Mouse (Mus musculus) heart, adult 9 months (tissue): ENCODE data around the gene Usp7.
"Not testable (repeated sequence)": the region's sequence is repeated elsewhere in the genome, so short reads cannot be mapped to it uniquely, and the experiment has no call there.

Experiments used
- DNase-seq, 2 experiments: peaks; one replicate each; pipeline ENCODE4 v3.0.0; 2022; ENCODE audit warnings: low spot score in 2 of 2

The Usp7 gene

DNA sequence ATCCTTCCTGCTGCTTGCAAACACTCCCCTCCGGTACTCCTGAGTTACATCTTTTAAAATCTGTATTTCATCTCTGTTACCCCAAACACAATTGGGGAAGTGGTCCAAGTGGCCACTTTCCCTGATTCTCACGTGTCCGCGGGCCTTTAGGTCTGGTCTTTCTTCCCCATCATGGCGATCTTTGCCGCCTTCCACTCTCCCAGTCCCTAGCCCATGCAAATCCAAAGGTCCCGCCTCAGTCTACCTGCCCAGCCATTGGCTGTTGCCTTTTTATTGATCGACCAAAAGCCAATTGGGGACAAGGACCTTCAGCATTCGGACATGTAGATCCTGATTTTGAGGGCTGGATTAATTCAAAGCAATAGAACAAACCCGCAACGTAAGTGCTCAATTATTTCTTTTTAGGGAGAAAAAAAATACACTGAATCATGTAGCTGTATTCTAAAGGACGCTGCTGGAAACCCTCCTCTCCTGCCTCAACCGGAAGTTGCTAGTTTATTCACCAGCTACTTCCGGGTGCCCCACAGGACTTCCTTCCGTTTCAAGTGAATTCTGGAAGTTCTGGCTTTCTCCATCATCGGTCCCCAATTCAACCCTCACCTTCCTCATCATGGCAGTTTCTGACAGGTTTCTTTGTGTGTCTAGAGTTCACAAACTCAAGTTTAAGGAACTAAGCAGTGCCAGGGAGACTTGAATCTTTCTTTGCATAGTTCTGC, 8.8 kb downstream of the Usp7 start:
- no peak for DNase-seq

DNA sequence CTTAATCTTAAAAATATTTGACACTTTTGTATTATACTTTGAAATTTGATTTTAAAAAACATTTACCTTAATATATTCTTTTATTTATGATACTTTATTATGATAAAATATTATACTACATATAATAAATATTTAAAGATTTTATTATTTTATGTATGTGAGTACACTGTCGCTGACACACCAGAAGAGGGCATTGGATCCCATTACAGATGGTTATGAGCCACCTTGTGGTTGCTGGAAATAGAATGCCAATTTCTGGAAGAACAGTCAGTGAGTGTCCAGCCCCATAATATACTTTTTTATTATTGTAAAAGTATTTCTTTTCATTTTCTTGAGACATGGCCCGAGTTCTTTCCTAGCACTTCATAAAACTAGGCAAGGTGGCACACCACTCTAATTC, 10.4 kb downstream of the Usp7 start:
- no peak for DNase-seq

DNA sequence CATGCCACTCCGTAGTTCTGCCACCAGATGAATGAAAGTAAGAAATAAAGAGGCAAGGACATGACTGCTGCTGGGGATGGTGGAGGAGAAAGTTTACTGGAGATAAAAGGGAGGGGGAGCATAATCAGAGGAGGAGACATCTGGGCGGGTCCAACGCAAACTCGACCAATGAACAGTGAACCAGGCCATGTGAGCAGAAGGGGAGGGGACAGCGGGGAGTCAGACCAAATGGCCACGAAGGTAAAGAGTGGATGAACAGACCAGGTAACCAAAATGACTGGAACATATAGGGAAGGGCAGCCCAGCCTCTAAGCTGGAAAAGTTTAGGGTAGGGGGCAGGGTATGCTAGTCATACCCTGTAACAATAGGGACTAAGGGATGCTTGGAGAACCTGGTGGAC, 10.9 kb downstream of the Usp7 start:
- no peak for DNase-seq

DNA sequence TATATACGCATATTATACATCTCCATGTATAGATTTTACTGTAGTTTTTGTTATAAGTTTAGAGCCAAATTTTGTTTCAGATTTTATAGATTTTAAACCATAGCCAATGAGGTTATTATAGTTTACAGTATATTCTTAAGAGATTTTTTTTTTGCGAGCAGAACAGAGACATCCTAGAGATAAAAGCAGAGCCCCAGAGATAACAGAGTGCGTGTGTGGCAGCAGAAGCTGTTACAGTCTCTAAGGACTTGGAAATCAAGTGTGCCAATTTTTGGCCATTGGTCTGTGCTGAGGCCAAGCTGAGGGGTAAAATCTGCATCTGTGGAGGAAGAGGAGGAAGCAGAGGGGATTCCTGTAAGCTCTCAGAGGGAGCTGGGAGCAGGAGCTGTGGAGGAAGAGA, 11.9 kb downstream of the Usp7 start:
- no peak for DNase-seq

DNA sequence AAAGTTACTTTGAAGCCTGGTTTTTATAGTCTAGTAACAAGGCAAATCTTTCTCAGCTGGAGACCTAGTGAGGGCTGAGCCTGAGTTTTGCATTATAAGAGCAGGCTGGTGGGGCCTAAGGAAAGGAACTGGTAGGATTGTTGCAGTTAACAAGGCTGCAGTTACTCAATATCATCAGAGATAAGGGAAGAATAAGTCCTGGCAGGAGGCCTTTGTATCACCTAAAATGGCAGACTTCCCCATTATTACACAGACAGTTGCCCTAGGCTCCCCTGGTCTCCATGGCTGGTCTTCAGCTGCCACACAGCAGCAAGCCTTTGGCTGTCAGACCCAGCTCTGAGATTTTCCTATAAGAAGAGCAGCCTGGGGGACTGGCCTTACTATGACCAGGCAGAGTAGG, 13.4 kb downstream of the Usp7 start:
- no peak for DNase-seq

DNA sequence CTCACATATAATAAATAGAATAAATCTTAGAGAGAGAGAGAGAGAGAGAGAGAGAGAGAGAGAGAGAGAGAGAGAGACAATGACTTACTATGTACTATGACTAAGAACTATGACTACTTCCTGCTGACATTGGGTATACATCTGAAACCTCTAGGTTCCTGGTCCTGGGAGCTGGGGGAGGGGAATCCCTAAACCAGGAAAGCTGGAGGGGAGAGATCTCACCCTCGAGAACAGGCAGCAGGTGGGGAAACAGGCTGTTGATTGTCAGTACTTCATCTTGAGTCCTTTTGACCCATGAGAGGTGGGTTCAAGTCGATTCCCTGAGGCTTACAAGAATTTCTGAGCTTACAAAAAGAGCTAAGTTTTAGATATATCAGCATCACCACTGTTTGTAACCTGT, 14.9 kb downstream of the Usp7 start:
- DNase-seq, result no peak

DNA sequence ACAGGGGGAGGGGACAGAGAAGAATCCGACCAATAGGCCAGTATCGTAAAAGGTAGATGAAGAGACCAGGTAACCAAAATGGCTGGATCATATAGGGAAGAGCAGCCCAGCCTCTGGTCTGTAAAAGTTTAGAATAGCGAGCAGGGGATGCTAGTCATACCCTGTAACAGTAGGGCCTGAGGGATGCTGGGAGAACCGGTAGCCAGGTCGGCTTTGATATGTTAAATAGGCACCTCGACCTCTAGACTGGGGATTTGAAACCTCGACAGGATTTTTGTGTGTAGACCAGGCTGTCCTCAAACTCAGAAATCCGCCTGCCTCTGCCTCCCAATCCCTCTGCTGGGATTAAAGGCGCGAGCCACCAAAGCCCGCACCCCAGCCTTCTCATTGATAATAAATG, 15.5 kb downstream of the Usp7 start:
- DNase-seq, result no peak

DNA sequence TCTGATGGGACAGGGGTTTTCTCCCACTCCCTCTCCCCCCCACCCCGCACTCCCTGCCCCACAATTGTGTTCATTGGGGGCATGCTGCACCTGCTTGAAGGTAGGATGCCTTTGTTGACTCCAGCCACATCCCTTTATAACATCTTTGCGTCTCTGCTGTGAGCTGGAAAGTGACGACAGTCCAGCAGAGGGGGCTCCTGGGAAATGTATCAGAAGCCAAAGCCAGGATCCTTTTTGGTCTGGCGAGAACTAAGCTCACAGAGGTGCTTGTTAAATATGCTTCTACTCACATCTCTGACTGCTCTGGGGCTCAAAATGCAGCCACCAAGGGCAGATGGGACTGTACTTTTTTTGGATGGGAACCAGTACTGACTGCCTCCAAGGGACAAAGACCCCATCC, 21.0 kb downstream of the Usp7 start:
- no peak for DNase-seq

DNA sequence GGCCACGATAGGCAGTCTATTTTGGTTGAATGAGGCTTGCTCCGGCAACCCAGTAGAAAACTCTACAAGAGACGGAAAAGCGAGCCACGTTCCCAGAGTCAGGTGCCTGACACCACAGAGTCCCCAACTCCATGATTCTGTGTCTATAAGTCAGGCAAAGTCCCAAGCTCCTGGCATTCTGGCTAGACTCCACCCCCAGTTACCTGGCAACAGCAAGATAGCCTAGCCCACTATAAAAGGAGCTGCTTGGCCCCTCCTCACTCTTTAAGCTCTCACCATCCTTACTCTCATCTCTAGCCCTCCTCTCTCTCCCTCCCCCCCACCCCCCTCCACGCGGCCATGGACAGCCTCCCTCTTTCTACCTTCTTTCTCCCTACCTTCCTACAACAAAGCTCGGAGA, 21.8 kb downstream of the Usp7 start:
- DNase-seq, result not testable (repeated sequence)

DNA sequence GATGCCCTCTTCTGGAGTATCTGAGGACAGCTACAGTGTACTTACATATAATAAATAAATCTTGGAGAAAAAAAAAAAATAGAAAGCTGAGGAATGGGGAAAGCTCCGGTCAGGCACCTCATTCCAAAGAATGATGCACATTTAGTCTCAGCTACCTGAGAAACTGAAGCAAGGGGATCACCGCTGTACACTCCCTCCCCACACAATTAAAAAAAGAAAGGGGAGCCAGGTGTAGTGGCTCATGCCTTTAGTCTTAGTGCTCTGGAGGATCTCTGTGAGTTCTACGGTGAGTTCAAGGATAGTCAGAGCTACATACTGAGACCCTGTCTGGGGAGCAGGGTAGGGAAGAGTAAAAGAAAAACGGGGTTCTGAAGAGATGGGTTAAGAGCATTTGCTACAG, 22.6 kb downstream of the Usp7 start:
- DNase-seq, result no peak

DNA sequence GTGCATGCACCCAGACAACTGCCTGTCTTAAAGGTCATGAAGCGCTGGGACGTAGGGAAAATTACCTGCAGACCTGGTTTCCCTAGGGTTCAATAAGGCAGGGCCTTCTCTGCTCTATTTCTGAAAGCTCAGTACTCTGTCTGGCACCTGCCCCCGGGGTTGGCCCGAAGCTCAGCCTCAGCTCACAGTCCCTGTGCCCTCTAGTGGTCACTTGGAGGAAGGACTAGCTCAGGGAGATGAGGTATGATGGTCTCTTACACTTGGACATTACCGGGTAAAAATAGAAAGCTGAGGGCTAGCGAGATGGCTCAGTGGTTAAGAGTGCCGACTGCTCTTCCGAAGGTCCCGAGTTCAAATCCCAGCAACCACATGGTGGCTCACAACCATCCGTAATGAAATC, 23.0 kb downstream of the Usp7 start:
- peak; percentile 74 to 78 for DNase-seq

DNA sequence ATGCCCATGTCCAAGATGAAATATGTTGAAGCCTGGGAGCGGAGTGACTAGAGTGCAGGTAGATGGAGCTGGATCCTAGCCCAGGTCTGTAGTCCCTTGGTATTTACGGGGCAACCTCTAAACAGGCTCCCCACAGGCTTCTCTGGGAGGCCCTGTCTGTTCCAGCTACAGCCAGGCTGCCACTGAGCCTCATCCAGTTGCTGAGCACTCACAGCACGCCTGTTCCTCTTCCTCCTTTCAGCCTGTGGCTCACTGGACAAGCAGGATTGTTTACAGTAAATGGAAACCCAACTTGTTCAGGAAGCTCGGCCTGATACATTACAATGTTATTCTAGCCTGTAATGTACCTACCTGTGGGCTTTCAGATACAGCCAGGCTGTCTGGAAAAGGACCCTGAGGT, 23.5 kb downstream of the Usp7 start:
- DNase-seq, result no peak

DNA sequence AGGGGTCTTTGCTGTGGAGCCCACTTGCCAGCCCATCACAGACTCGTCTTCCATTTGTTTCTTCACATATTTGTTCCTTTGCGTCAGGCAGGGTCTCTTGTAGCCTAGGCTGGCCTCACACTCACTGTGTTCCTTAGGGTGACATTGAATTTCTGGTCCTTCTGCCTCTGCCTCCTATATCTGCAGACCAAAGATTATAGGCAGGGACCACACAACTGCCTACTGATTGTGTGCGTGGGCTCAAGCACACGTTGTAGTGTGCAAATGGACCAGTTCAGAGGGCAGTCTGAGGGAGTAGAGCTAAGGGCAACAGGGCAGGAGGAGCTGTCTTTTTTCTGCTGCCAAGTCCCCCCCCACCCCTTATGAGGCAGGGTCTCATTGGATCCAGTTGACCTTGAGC, 24.0 kb downstream of the Usp7 start:
- no peak for DNase-seq

DNA sequence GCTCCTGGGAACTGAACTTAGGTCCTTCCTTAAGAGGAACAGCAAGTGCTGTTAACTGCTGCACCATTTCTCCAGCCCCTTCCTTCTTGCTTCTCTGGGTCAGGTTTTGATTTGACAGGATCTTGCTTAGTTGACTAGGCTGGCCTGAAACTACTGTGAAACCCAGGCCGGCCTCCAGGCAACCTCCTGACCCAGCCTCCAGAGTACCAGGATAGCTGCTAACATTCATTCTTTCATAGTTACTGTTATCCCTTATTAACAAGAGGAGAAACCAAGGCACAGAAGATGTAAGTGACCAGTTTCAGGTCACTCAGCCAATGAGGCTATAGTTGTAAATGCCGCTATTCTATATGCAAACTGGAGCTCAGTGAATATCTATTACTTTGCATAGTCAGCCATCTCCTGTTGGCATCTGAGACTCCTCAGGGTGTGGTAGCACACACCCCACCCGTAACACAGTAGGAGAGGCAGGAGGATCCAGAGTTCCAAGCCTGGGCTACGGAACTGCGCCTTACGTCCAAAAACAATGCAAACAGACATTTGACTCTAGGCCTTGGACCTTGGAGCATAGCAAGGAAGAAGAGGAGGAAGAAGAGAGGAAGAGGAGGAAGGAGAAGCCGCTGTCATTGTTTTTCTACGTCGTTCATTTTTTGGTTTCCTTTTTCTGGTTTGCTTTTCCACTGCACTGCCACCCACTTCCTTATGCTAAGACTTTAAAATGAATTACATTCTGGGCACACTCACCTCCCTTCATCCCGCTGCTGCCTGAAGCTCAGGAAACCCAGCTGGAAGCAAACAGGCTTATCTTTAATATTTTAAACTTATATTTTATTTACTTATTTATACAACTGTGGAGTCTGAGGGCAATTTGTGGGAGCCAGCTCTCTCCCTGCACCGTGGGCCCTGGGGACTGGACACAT, 24.7 kb downstream of the Usp7 start:
- DNase-seq, result no peak

DNA sequence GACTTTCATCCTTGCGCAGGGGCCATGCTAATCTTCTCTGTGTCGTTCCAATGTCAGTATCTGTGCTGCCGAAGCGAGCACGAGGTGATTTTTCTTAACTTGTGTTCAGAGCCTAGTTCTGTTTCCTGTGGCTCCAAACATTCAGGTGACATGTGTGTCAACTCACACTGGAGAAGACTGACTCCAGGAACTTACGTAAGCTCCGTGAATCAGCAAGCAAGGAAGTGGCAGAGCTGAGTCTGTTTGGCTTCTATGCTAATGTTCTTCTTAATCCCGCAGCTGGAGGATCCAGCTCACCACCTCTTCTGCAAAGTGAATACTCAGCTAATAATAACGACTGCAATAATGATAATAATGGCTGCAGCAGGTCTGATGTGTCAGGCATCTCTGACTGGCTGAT, 25.9 kb downstream of the Usp7 start:
- no peak for DNase-seq

DNA sequence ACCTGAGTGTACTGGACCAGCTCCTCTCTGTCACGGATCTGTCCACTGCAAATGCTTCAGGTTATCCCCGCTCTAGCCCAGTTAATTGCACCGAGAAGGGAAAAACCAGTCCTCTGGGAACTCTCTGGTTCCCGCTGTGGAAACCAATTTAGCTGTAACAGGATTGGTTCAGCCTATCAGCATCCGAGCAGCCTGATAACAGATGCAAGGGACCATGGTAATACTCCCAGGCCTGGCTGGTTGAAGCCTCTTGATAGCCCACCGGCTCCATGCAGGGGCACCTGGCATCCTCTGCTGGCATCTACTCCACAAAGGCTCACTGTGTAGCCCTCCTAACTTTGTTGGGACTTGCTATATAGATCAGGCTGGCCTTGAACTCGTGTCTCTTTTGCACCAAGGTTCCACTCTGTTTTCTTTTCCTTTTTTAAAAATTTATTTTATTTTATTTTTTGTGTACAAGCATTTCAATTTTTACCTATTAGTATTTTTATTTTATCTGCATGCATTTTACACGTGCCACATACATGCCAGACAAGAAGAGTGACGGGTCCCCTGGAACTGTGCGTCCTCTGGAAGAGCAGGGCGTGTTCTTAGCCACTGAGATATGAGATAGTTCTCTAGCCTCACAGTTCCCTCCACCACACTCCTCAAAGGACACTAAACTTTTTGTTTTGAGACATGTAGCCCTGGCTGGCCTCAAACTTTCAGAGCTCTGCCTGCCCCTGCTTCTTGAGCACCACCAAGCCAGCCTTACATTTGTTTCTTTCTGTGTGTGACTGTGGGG, 27.8 kb downstream of the Usp7 start:
- no peak for DNase-seq

DNA sequence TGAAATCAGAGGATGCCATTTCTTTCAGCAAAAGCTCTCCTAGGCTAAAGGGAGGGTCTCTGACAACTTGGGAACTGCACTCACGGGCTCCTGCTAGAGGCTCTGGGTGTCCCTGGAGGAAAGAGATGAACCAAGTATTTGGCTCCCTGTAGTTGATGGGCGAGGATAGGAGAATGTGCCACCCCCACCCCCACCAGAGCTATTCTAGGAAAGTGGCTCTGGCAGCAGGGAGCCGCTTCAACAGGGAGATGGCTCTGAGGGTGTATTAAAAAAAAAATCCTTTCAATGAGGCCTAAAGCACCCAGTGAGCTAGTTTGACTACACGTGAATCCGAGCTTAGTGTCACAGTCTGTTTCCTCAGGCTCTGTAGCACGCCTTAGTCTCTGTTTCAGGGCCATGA, 29.1 kb downstream of the Usp7 start:
- DNase-seq, result no peak

DNA sequence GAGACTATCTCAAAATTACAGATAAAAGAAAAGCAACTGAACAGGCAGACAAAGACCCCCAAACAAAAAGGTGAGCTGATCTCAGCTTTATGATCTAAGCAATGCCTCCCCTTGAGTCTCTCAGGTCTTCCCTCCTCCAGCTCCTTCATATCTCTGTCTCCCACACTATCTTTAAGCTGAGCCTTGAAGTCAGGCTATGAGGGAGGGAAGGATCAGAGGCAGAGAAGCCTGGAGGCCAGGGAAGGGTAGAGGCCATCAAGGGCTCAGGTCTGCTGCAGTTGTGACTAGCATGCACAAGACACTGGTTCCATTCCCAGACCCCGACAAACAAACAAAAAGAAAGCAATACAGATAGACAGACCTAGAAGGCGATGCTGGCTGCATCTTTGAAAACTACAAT, 30.2 kb downstream of the Usp7 start:
- DNase-seq, result no peak

DNA sequence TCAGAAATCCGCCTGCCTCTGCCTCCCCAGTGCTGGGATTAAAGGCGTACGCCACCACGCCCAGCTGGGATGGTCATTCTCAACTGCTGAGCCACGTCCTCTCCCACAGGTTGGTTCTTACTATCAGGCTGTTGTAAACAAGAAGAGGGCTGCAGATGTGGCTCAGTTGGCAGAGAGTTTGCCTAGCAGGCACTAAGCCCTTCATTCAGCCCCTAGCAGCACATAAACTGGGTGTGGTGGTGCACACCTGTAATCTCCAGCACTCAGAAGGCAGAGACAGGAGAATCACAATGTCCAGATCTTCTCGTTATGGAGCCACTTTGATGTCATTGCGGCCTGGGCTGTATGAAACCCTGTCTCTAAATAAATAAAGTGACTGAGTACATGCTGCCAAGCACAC, 31.1 kb downstream of the Usp7 start:
- no peak for DNase-seq

DNA sequence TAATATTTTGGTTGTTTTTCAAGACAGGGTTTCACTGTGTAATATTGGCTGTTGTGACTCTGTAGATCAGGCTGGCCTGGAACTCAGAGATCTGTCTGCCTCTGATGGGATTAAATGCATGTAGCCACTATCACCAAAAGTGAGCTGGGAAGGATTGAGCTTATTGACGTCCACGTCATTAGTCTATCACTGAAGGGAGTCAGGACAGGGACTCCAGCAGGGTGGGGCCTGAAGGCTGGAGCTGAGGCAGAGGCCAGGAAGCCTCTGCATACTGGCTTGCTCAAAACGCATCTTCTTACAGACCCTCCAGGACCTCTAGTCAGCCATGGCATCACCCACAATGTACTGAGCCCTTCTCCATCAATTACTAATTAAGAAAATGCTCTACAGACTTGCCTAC, 33.1 kb downstream of the Usp7 start:
- DNase-seq, result no peak

DNA sequence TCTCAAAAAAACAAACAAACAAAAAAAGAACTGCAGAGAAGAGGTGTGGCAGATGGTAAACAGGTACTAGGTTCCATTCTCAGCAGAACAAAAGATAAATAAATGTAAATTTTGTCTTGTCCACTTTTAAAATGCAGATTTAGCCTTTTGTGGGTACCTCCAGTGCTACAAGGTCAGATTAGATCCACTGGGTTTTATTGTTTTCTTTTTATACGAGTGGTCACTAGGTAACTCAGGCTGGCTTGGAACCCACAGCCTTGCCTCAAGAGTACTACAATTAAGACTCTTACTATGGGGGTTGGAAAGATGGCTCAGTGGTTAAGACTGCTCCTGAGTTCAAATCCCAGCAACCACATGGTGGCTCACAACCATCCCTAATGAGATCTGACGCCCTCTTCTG, 33.9 kb downstream of the Usp7 start:
- DNase-seq, result no peak

DNA sequence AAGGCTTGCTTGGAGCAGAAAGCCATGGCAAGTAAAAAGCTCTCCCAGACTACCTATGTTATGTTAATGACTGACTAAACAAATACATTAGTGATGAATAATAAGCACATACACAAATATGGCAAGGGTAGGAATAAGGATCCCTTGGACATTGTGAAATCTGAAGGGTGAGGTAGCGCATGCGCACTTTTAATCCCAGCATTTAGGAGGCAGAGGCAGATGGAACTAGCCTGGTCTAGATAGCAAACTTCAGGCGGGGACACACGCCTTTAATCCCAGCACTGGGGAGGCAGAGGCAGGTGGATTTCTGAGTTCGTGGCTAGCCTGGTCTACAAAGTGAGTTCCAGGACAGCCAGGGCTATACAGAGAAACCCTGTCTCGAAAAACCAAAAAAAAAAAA, 34.5 kb downstream of the Usp7 start:
- DNase-seq, result not testable (repeated sequence)

DNA sequence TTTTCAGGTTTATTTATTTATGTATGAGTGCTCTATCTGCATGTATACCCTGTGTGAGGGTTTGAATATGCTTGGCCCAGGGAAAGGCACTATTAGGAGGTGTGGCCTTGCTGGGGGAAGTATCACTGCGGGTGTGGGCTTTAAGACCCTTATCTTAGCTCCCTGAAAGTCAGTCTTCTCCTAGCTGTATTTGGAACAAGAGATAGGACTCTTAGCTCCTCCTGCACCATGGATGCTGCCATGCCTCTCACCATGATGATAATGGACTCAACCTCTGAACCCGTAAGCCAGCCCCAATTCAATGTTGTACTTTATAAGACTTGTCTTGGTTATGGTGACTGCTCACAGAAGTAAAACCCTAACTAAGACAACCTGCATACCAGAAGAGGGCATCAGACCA, 39.8 kb downstream of the Usp7 start:
- no peak for DNase-seq
